Mouse (Mus musculus) ovary, postnatal 36 days (tissue): ENCODE data around the gene Ralb.
A peak's percentile ranks its signal among the peaks of the same experiment; 100 is the strongest.

ENCODE experiments used
- DNase-seq: peaks from one replicate; pipeline ENCODE4 v3.0.0; 2022; ENCODE audit warnings: low spot score, mixed read lengths

Ralb gene

GRCm38 (mm10) chr1:119504260-119505062, at the start of gene Ralb:
Ralb (minus strand) TSS chr1:119504794.
- DNase-seq = peak; percentile 95

GRCm38 (mm10) chr1:119551651-119552050, 47.1 kb upstream of the Ralb start:
- DNase-seq = no peak

GRCm38 (mm10) chr1:119550064-119550463, 45.5 kb upstream of the Ralb start:
- no peak for DNase-seq

GRCm38 (mm10) chr1:119549327-119549689, 44.7 kb upstream of the Ralb start:
- DNase-seq = no peak

- DNase-seq = peak; percentile 67
These were observed 44.2 kb upstream of the Ralb start for GRCm38 (mm10) chr1:119548668-119549326.

- DNase-seq = no peak
These were observed 41.9 kb upstream of the Ralb start for GRCm38 (mm10) chr1:119546490-119546889.

GRCm38 (mm10) chr1:119545671-119546070, 41.1 kb upstream of the Ralb start:
- no peak for DNase-seq

- no peak for DNase-seq
These were observed 40.6 kb upstream of the Ralb start for GRCm38 (mm10) chr1:119545164-119545563.

- DNase-seq = no peak
These were observed 40.1 kb upstream of the Ralb start for GRCm38 (mm10) chr1:119544611-119545155.

- DNase-seq = no peak
These were observed 38.7 kb upstream of the Ralb start for GRCm38 (mm10) chr1:119543316-119543715.

GRCm38 (mm10) chr1:119541570-119541969, 37.0 kb upstream of the Ralb start:
- DNase-seq = no peak

GRCm38 (mm10) chr1:119540836-119541557, 36.4 kb upstream of the Ralb start:
- no peak for DNase-seq

GRCm38 (mm10) chr1:119539252-119539651, 34.7 kb upstream of the Ralb start:
- no peak for DNase-seq

GRCm38 (mm10) chr1:119537651-119538050, 33.1 kb upstream of the Ralb start:
- no peak for DNase-seq

- DNase-seq = no peak
These were observed 31.5 kb upstream of the Ralb start for GRCm38 (mm10) chr1:119536122-119536521.

GRCm38 (mm10) chr1:119534341-119534740, 29.7 kb upstream of the Ralb start:
- no peak for DNase-seq

GRCm38 (mm10) chr1:119533093-119533805, 28.7 kb upstream of the Ralb start:
- DNase-seq = no peak

- DNase-seq = no peak
These were observed 27.6 kb upstream of the Ralb start for GRCm38 (mm10) chr1:119532165-119532564.

- DNase-seq = no peak
These were observed 26.3 kb upstream of the Ralb start for GRCm38 (mm10) chr1:119530941-119531340.

- peak; percentile 93 for DNase-seq
These were observed 21.3 kb upstream of the Ralb start, which contains the start of gene Tmem185b for GRCm38 (mm10) chr1:119525689-119526591. Tmem185b (plus strand) TSS chr1:119526160.

GRCm38 (mm10) chr1:119525004-119525444, 20.4 kb upstream of the Ralb start:
- DNase-seq = no peak
